In the genomic region with DNA sequence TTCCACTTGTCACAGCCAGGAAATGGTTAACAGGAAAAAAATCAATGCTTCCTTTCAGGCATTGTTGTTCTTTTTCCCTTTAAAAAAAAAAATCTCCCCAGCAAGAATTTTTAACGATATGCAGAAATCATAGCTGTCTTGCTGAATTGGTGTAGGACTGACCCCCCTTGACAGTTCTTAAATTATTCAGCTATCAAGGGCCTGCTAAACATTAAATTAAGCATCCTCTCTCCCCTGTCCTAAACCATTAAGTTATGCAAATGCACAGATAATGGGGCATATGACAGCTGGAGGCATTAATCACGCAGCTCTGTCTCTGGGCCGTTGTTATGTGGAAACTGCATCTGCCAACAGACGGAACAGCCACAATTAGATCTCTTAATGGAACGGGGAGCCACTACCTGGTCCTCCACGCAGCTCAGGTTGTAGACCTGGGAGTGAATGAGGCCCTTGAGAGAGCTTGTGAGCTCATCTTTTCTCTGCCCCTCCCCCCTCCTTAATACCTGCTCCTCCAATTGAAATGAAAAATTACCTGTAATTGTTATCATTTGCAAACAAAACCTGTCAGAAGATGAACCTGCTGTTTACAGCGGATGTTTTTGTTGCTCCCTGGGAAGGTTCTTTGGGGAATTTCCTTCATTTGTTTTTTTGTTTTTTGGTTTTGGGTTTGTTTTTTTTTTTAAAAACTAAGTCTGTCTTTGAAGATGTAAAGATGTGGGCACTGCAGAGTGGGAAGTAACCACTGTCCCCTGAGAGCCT, we compare ENCODE assay signal across 8 mouse cellular contexts.
A peak's percentile ranks its signal among the peaks of the same experiment; 100 is the strongest.
DNase-seq lines count a peak whose midpoint lies in the region; ATAC-seq and TF ChIP-seq lines count a peak whose summit lies in the region.

No protein-coding gene starts in this region.

- no peaks in the 10 kb centered on the region; the same call in 1 of the 2 replicates for H3K27me3 ChIP-seq in kidney, adult 2 months (replicated peaks; ENCODE audit: control insufficient read depth, insufficient read depth, low read length)
- no peaks in the 10 kb centered on the region for H3K27me3 ChIP-seq in forebrain, embryonic 14.5 days (replicated peaks; ENCODE audit: control insufficient read depth, insufficient read depth, low read length)

- no peak overlapping the region for H3K27ac ChIP-seq in kidney, adult 2 months (ENCODE audit: insufficient read depth, low read depth, low read length)
- peak overlapping the region; percentile 1; the same call in 1 of the 2 replicates for H3K27ac ChIP-seq in forebrain, embryonic 14.5 days (ENCODE audit: low read depth, low read length)

- H3K4me2 ChIP-seq in forebrain, embryonic 14.5 days (ENCODE audit: low read length), result peak overlapping the region; percentile 9; the same call in 1 of the 2 replicates

- peak; percentile 13 for DNase-seq in kidney, adult 2 months
- no peak for DNase-seq in kidney, adult 18-20 months
- DNase-seq in MEL-GATA-1-ER (ENCODE audit: extremely low read depth, low read depth), result peak; percentile 43
- peak; percentile 88 for DNase-seq in forebrain, embryonic 14.5 days (ENCODE audit: low spot score)
- no peak for DNase-seq in urinary bladder, postnatal 14 days (ENCODE audit: low spot score)
- DNase-seq in ovary, postnatal 10 days (ENCODE audit: low spot score), result no peak

- H3K4me3 ChIP-seq in kidney, adult 2 months (ENCODE audit: insufficient read depth, low read depth, low read length), result no peak overlapping the region
- no peak overlapping the region for H3K4me3 ChIP-seq in forebrain, embryonic 14.5 days (ENCODE audit: low read depth, low read length)

- no peak for TF ChIP-seq POLR2A in kidney, adult 2 months (IDR thresholded peaks at IDR 0.05; ENCODE audit: low read depth, low read length)

- no peaks in the 10 kb centered on the region for H3K36me3 ChIP-seq in kidney, adult 2 months (ENCODE audit: control insufficient read depth, insufficient read depth, low read length)
- no peaks in the 10 kb centered on the region for H3K36me3 ChIP-seq in forebrain, embryonic 14.5 days (ENCODE audit: control insufficient read depth, insufficient read depth, low read length)

- peak; percentile 86 for ATAC-seq in forebrain, embryonic 14.5 days
- ATAC-seq in megakaryocyte-erythroid progenitor cell, adult 5-6 weeks (replicated peaks; ENCODE audit: low FRiP score, low TSS enrichment, poor library complexity, severe bottlenecking), result peak; percentile 86
- ATAC-seq in inflammation-experienced regulatory T-cells, adult 6 months, result no peak

- H3K9me3 ChIP-seq in forebrain, embryonic 14.5 days (replicated peaks; ENCODE audit: control insufficient read depth, low read length), result no peaks in the 10 kb centered on the region

- TF ChIP-seq CTCF in kidney, adult 2 months (conservative IDR thresholded peaks at IDR 0.05; ENCODE audit: insufficient read depth, insufficient read length, low read depth, low read length), result no peak

- no peaks in the 10 kb centered on the region for H3K4me1 ChIP-seq in kidney, adult 2 months (ENCODE audit: control insufficient read depth, insufficient read depth, low read length)
- H3K4me1 ChIP-seq in forebrain, embryonic 14.5 days (ENCODE audit: control insufficient read depth, insufficient read depth, low read length), result peaks cover 23% of the 10 kb centered on the region

- H3K9ac ChIP-seq in forebrain, embryonic 14.5 days (ENCODE audit: low read length), result no peak overlapping the region

- WGBS in kidney, adult 2 months, result 16% methylated on average over 7 of the region's 7 CpGs
- 6% methylated on average over 7 of the region's 7 CpGs for WGBS in forebrain, embryonic 14.5 days

Comparison
In these comparisons a context has a peak if more than half of its experiments do, and no peak if none do; other contexts are left out.
1. DNase-seq: peak in kidney, adult 2 months (single experiment), MEL-GATA-1-ER (single experiment) and forebrain, embryonic 14.5 days (single experiment); none in kidney, adult 18-20 months (single experiment), urinary bladder, postnatal 14 days (single experiment) and ovary, postnatal 10 days (single experiment).